Mouse (Mus musculus): ENCODE data around the gene Abhd10. TPM values are rescaled to one million over a fixed set of nuclear protein-coding genes. Genes with fewer than 3 reads are reported as not detected.
A peak's percentile ranks its signal among the peaks of the same experiment; 100 is the strongest.

Gene Abhd10
- polyA plus RNA-seq, 1 experiment from 2014 or later, result 33.6 TPM

DNA sequence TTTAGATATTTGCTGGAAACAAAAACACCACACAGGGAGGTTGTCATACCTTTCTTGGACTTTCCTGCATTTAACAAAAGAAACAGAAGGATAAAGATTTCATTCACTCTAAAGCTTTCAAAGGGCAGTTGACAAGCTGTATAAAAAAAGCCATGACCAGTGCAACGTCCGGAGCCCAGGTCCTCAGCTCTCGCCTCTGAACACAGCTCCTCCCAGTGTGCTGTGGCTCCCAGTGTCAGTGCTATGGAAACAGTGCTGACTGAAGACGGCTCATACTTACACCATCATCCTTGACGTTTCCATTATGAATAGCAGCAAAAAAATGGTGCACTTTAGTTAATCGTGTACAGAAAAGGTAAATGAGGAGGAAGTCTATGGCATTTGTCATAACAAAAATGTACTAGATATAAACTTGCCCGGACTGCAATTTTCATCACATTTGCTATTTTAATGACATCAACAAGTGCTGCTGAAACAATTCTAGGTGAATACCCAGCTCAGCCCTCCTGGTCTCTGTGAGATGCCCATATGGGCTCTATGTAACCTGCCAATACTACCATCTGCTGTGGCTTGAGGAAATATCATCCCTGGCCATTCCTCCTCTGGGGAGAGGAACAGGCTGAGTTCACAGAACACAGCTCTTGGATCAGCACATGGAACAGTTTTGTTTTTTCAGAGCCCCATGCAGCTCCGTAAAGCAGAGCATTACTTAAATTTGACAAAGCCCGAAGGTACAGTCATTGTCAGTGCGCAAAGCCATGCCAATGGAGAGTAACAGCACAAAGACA, 25.3 kb upstream of the Abhd10 start:
- H3K36me3 ChIP-seq (ENCODE audit: control insufficient read depth, insufficient read depth, low read length), result 0 out of 2 replicates have a peak, but pooled peaks cover 2% of the 10 kb centered on the region
- no peak overlapping the region for H3K4me2 ChIP-seq (ENCODE audit: low read depth, severe bottlenecking)
- H3K4me3 ChIP-seq (ENCODE audit: low read depth, low read length), result no peak overlapping the region
- no peaks in the 10 kb centered on the region for H3K27me3 ChIP-seq (ENCODE audit: control insufficient read depth, insufficient read depth, low read length)
- no peak overlapping the region for H3K9ac ChIP-seq (ENCODE audit: low read length)
- WGBS, result 81% methylated on average over 10 of the region's 10 CpGs
- no peak overlapping the region for H3K27ac ChIP-seq (replicated peaks; ENCODE audit: low read depth, low read length)
- no peaks in the 10 kb centered on the region for H3K4me1 ChIP-seq (ENCODE audit: control insufficient read depth, insufficient read depth, low read length)
- no peak for ATAC-seq (ENCODE audit: insufficient number of reproducible peaks, low FRiP score, low TSS enrichment, low read depth)
- DNase-seq (ENCODE audit: low spot score), result no peak
- H3K9me3 ChIP-seq (ENCODE audit: control insufficient read depth, low read length), result no peaks in the 10 kb centered on the region

- Histone ChIP-seq H3K9me3 (ENCODE audit: control insufficient read depth, low read length) (no peaks in the 10 kb centered on the region), H3K36me3 (ENCODE audit: control insufficient read depth, insufficient read depth, low read length) (0 out of 2 replicates have a peak, but pooled peaks cover 2% of the 10 kb centered on the region), H3K4me2 (ENCODE audit: low read depth, severe bottlenecking) (no peak overlapping the region), H3K4me1 (ENCODE audit: control insufficient read depth, insufficient read depth, low read length) (no peaks in the 10 kb centered on the region), H3K4me3 (ENCODE audit: low read depth, low read length) (no peak overlapping the region), H3K27me3 (ENCODE audit: control insufficient read depth, insufficient read depth, low read length) (no peaks in the 10 kb centered on the region), H3K27ac (replicated peaks; ENCODE audit: low read depth, low read length) (no peak overlapping the region), H3K9ac (ENCODE audit: low read length) (no peak overlapping the region)
- no peak for DNase-seq (ENCODE audit: low spot score)
- ATAC-seq (ENCODE audit: insufficient number of reproducible peaks, low FRiP score, low TSS enrichment, low read depth), result no peak
- 67% methylated on average over 4 of the region's 4 CpGs for WGBS
Measured at GRCm38 (mm10) chr16:45767434-45767833, 24.7 kb upstream of the Abhd10 start.

GRCm38 (mm10) chr16:45765801-45766494, 23.2 kb upstream of the Abhd10 start:
- Histone ChIP-seq H3K36me3 (ENCODE audit: control insufficient read depth, insufficient read depth, low read length) (0 out of 2 replicates have a peak, but pooled peaks cover 7% of the 10 kb centered on the region), H3K9ac (ENCODE audit: low read length) (no peak overlapping the region), H3K27me3 (ENCODE audit: control insufficient read depth, insufficient read depth, low read length) (no peaks in the 10 kb centered on the region), H3K9me3 (ENCODE audit: control insufficient read depth, low read length) (no peaks in the 10 kb centered on the region), H3K4me1 (ENCODE audit: control insufficient read depth, insufficient read depth, low read length) (no peaks in the 10 kb centered on the region), H3K27ac (replicated peaks; ENCODE audit: low read depth, low read length) (no peak overlapping the region), H3K4me3 (ENCODE audit: low read depth, low read length) (no peak overlapping the region), H3K4me2 (ENCODE audit: low read depth, severe bottlenecking) (no peak overlapping the region)
- DNase-seq (ENCODE audit: low spot score) (no peak), ATAC-seq (ENCODE audit: insufficient number of reproducible peaks, low FRiP score, low TSS enrichment, low read depth) (no peak)
- 81% methylated on average over 7 of the region's 7 CpGs for WGBS

DNA sequence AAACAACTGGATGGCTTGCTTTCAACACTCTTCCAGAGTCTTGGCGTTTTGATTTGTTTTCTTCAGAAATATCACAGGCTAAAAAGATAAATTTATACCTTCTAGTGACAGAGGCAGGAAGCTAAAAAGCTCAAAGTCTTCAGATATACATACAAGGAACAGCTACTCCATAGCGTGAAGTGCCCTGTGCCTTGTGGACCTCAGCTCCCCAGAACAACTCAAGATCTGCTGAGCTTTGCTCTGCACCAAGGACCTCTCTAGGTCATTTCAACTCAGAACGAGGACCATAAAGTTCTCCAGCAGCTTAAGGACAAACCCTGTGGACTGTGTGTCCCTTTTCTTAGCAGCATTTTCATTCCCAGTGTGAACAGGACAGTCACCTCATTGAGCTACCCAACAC, 22.3 kb upstream of the Abhd10 start:
- H3K4me1 ChIP-seq (ENCODE audit: control insufficient read depth, insufficient read depth, low read length), result no peaks in the 10 kb centered on the region
- H3K36me3 ChIP-seq (ENCODE audit: control insufficient read depth, insufficient read depth, low read length), result 0 out of 2 replicates have a peak, but pooled peaks cover 5% of the 10 kb centered on the region
- H3K9ac ChIP-seq (ENCODE audit: low read length), result no peak overlapping the region
- no peak overlapping the region for H3K4me2 ChIP-seq (ENCODE audit: low read depth, severe bottlenecking)
- no peak overlapping the region for H3K27ac ChIP-seq (replicated peaks; ENCODE audit: low read depth, low read length)
- no peak for ATAC-seq (ENCODE audit: insufficient number of reproducible peaks, low FRiP score, low TSS enrichment, low read depth)
- H3K27me3 ChIP-seq (ENCODE audit: control insufficient read depth, insufficient read depth, low read length), result no peaks in the 10 kb centered on the region
- no peak for DNase-seq (ENCODE audit: low spot score)
- no peaks in the 10 kb centered on the region for H3K9me3 ChIP-seq (ENCODE audit: control insufficient read depth, low read length)
- no peak overlapping the region for H3K4me3 ChIP-seq (ENCODE audit: low read depth, low read length)
- 92% methylated on average over 3 of the region's 3 CpGs for WGBS

DNA sequence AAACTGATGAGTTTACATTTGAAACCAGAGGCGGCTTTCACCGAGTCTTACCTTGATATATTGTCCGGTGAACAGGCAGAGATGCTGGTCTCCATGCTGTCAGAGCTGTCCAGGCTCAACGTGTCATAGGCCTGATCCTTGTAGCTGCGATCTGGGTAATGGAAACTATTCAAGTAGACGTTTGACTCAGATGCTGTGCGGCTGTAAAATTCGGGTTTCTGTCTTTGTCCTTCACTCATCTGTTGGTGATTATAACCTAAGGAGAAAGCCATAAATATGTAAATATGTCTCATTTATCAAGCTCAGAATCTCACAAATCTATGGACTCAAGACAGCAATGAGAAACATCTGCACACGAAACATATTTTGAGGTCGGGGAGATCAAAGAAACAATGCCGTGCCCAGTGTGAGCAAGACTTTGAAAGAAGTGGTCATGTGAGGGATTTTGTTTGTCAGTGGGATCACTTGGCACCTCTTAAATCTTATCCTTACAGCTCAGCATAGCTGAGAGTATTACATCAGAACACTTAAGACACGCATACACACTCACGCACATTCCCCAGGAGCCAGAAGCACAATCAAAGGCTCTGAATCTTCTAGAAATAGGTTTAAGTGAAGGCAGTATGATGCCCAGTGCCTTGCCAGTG, 20.2 kb upstream of the Abhd10 start:
- peak; percentile 47 for DNase-seq (ENCODE audit: low spot score)
- H3K9me3 ChIP-seq (ENCODE audit: control insufficient read depth, low read length), result no peaks in the 10 kb centered on the region
- 47% methylated on average over 13 of the region's 13 CpGs for WGBS
- ATAC-seq (ENCODE audit: insufficient number of reproducible peaks, low FRiP score, low TSS enrichment, low read depth), result peak; percentile 69; the same call in 1 of the 2 replicates
- H3K36me3 ChIP-seq (ENCODE audit: control insufficient read depth, insufficient read depth, low read length), result 0 out of 2 replicates have a peak, but pooled peaks cover 5% of the 10 kb centered on the region
- no peak overlapping the region for H3K4me2 ChIP-seq (ENCODE audit: low read depth, severe bottlenecking)
- H3K27me3 ChIP-seq (ENCODE audit: control insufficient read depth, insufficient read depth, low read length), result no peaks in the 10 kb centered on the region
- H3K9ac ChIP-seq (ENCODE audit: low read length), result no peak overlapping the region
- H3K4me1 ChIP-seq (ENCODE audit: control insufficient read depth, insufficient read depth, low read length), result no peaks in the 10 kb centered on the region
- H3K4me3 ChIP-seq (ENCODE audit: low read depth, low read length), result no peak overlapping the region
- H3K27ac ChIP-seq (replicated peaks; ENCODE audit: low read depth, low read length), result no peak overlapping the region

DNA sequence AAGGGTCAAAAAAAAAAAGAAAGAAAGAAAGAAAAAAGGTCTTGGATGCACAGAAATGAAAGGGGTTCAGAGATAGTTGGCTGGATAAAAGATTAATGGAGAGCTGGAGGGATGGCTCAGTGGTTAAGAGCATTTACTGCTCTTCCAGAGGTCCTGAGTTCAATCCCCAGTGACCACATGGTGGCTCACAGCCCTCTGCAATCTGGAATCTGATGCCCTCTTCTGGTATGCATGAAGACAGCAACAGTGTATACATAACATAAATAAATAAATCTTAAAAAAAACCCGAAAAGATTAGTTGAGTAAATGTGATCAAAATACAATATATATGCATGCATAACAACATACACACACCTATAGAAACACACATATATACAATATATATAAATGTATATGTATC, 18.7 kb upstream of the Abhd10 start:
- ATAC-seq (ENCODE audit: insufficient number of reproducible peaks, low FRiP score, low TSS enrichment, low read depth) (no peak), DNase-seq (ENCODE audit: low spot score) (no peak)
- Histone ChIP-seq H3K9ac (ENCODE audit: low read length) (no peak overlapping the region), H3K27me3 (ENCODE audit: control insufficient read depth, insufficient read depth, low read length) (no peaks in the 10 kb centered on the region), H3K36me3 (ENCODE audit: control insufficient read depth, insufficient read depth, low read length) (0 out of 2 replicates have a peak, but pooled peaks cover 5% of the 10 kb centered on the region), H3K4me3 (ENCODE audit: low read depth, low read length) (no peak overlapping the region), H3K27ac (replicated peaks; ENCODE audit: low read depth, low read length) (no peak overlapping the region), H3K9me3 (ENCODE audit: control insufficient read depth, low read length) (no peaks in the 10 kb centered on the region), H3K4me2 (ENCODE audit: low read depth, severe bottlenecking) (no peak overlapping the region), H3K4me1 (ENCODE audit: control insufficient read depth, insufficient read depth, low read length) (no peaks in the 10 kb centered on the region)
- WGBS, result 87% methylated on average over 1 of the region's 1 CpGs

GRCm38 (mm10) chr16:45758726-45759269, 16.0 kb upstream of the Abhd10 start:
- 86% methylated on average over 9 of the region's 9 CpGs for WGBS
- Histone ChIP-seq H3K4me3 (ENCODE audit: low read depth, low read length) (no peak overlapping the region), H3K36me3 (ENCODE audit: control insufficient read depth, insufficient read depth, low read length) (0 out of 2 replicates have a peak, but pooled peaks cover 5% of the 10 kb centered on the region), H3K4me2 (ENCODE audit: low read depth, severe bottlenecking) (no peak overlapping the region), H3K9me3 (ENCODE audit: control insufficient read depth, low read length) (no peaks in the 10 kb centered on the region), H3K9ac (ENCODE audit: low read length) (no peak overlapping the region), H3K27ac (replicated peaks; ENCODE audit: low read depth, low read length) (no peak overlapping the region), H3K4me1 (ENCODE audit: control insufficient read depth, insufficient read depth, low read length) (no peaks in the 10 kb centered on the region), H3K27me3 (ENCODE audit: control insufficient read depth, insufficient read depth, low read length) (no peaks in the 10 kb centered on the region)
- no peak for DNase-seq (ENCODE audit: low spot score)
- ATAC-seq (ENCODE audit: insufficient number of reproducible peaks, low FRiP score, low TSS enrichment, low read depth), result no peak

DNA sequence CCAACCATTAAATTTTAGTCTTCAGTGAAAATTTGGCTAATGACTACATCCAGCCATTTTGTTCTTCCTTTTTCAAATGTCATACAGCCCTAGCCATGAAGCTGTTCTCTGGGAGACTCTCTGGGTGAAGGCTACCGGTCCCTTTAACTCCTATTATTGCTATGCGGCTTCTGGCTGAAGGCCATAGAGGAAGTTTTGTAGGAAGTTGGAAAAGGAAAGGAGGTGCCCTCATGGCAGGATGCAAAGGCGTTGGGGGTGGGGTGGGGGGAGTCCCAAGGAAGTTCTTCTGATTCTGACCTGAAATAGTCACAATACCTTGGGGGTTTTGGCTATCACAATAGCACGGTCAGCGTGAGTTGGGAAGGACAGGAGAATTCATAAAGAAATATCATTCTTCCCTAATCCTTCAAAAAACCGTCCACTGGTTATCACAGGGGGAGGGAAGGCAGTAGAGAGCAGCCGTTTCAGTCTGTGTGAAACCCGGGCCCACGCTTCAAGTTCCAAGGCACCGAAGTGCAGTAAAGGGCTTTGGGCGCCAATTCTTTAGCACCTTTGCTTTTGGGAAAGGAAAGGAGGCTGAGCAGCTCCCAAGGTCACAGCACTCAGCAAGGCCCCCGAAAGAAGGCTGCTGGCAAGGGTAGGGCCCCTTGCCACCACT, 14.8 kb upstream of the Abhd10 start:
- WGBS, result 89% methylated on average over 12 of the region's 12 CpGs
- Histone ChIP-seq H3K27ac (replicated peaks; ENCODE audit: low read depth, low read length) (no peak overlapping the region), H3K4me2 (ENCODE audit: low read depth, severe bottlenecking) (no peak overlapping the region), H3K4me3 (ENCODE audit: low read depth, low read length) (no peak overlapping the region), H3K4me1 (ENCODE audit: control insufficient read depth, insufficient read depth, low read length) (no peaks in the 10 kb centered on the region), H3K9ac (ENCODE audit: low read length) (no peak overlapping the region), H3K36me3 (ENCODE audit: control insufficient read depth, insufficient read depth, low read length) (0 out of 2 replicates have a peak, but pooled peaks cover 5% of the 10 kb centered on the region), H3K9me3 (ENCODE audit: control insufficient read depth, low read length) (no peaks in the 10 kb centered on the region), H3K27me3 (ENCODE audit: control insufficient read depth, insufficient read depth, low read length) (no peaks in the 10 kb centered on the region)
- DNase-seq (ENCODE audit: low spot score) (no peak), ATAC-seq (ENCODE audit: insufficient number of reproducible peaks, low FRiP score, low TSS enrichment, low read depth) (no peak)
